ENCODE assay signal across 8 mouse cellular contexts in the genomic region with DNA sequence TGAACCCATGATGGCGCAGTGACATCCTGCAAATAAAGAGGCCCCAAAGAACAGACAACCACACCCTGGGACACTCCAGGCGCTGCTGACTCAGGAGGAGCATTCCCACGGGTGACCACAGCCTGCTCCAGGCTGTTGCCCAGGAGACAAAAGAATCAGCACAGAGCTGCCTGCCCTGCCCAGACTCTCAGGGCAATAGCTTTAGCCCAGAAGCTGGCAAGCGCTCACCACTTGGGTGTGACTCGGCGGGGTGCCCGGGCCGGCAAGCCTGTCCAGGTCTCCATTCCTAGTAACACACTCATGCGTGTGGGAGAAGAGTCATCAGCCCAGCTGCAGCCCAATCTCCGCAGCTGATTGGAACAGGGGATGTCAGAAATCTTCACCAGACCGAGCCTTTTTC.
DNase-seq lines count a peak whose midpoint lies in the region; ATAC-seq and TF ChIP-seq lines count a peak whose summit lies in the region.

No protein-coding gene starts in this region.

- H3K4me3 ChIP-seq in kidney, adult 2 months (ENCODE audit: insufficient read depth, low read depth, low read length): no peak overlapping the region
- no peak overlapping the region for H3K4me3 ChIP-seq in lung, embryonic 16.5 days (ENCODE audit: low read length)

- TF ChIP-seq POLR2A in kidney, adult 2 months (IDR thresholded peaks at IDR 0.05; ENCODE audit: low read depth, low read length): no peak

- no peaks in the 10 kb centered on the region for H3K4me1 ChIP-seq in kidney, adult 2 months (ENCODE audit: control insufficient read depth, insufficient read depth, low read length)
- H3K4me1 ChIP-seq in lung, embryonic 16.5 days (replicated peaks; ENCODE audit: control insufficient read depth, insufficient read depth, low read length): 0 out of 2 replicates have a peak, but pooled peaks cover 3% of the 10 kb centered on the region

- H3K27ac ChIP-seq in kidney, adult 2 months (ENCODE audit: insufficient read depth, low read depth, low read length): no peak overlapping the region
- no peak overlapping the region for H3K27ac ChIP-seq in lung, embryonic 16.5 days (ENCODE audit: low read length)

- no peak overlapping the region for H3K4me2 ChIP-seq in lung, embryonic 16.5 days (ENCODE audit: low read depth, low read length)

- TF ChIP-seq CTCF in kidney, adult 2 months (conservative IDR thresholded peaks at IDR 0.05; ENCODE audit: insufficient read depth, insufficient read length, low read depth, low read length): no peak

- peak; percentile 89 for ATAC-seq in lung, embryonic 16.5 days (ENCODE audit: low read depth)
- no peak for ATAC-seq in granulocyte monocyte progenitor cell, adult 5-6 weeks (replicated peaks; ENCODE audit: poor library complexity, severe bottlenecking)

- no peaks in the 10 kb centered on the region for H3K36me3 ChIP-seq in kidney, adult 2 months (ENCODE audit: control insufficient read depth, insufficient read depth, low read length)
- no peaks in the 10 kb centered on the region for H3K36me3 ChIP-seq in lung, embryonic 16.5 days (ENCODE audit: control insufficient read depth, insufficient read depth, low read length)

- no peak overlapping the region for H3K9ac ChIP-seq in lung, embryonic 16.5 days (ENCODE audit: low read length)

- DNase-seq in thymus, adult 18-20 months: peak; percentile 15 to 22
- no peak for DNase-seq in thymus, postnatal 10 days (ENCODE audit: low spot score in 2 of 2)
- peak; percentile 90 to 92 for DNase-seq in gastrocnemius, adult 8-10 months (ENCODE audit: low spot score in 2 of 2)
- peak; percentile 53 for DNase-seq in kidney, adult 2 months
- peak; percentile 5 for DNase-seq in retina, postnatal 7 days (ENCODE audit: low read depth, low spot score)
- DNase-seq in B cell, adult 2 months: no peak

- no peaks in the 10 kb centered on the region for H3K9me3 ChIP-seq in lung, embryonic 16.5 days (ENCODE audit: control insufficient read depth, low read length)

- no peaks in the 10 kb centered on the region for H3K27me3 ChIP-seq in kidney, adult 2 months (replicated peaks; ENCODE audit: control insufficient read depth, insufficient read depth, low read length)
- no peaks in the 10 kb centered on the region for H3K27me3 ChIP-seq in lung, embryonic 16.5 days (ENCODE audit: control insufficient read depth, insufficient read depth, low read depth, low read length)

- 76% methylated on average over 11 of the region's 11 CpGs for WGBS in kidney, adult 2 months
- 57% methylated on average over 11 of the region's 11 CpGs for WGBS in lung, embryonic 16.5 days

Comparison
In these comparisons a context has a peak if more than half of its experiments do, and no peak if none do; other contexts are left out.
1. DNase-seq: peak in thymus, adult 18-20 months (2 of 2), gastrocnemius, adult 8-10 months (2 of 2), kidney, adult 2 months (single experiment) and retina, postnatal 7 days (single experiment); none in thymus, postnatal 10 days (0 of 2) and B cell, adult 2 months (0 of 2).